30 mouse cellular contexts compared by ENCODE assay signal in the genomic region with DNA sequence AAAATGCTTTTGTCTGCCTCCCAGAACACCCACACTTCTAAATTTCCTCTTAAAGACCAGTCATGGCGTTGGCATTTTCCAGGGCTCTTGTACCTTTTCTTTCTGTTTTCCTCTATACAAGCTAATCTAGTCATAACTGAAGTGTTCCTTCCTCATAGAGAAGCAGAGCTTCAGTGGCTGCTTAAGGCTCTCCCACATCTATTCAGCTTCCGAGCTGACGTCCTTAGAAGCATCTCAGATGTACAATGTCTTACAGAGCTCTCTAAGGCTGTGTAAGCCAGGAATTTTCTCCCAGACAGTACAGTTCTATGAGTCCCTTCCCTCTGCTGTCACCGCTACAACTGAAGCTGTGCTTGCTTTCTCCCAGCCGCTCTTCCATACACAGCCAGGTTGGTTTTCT. TPM values are rescaled to one million over a fixed set of nuclear protein-coding genes. Genes with fewer than 3 reads are reported as not detected.
DNase-seq lines count a peak whose midpoint lies in the region; ATAC-seq and TF ChIP-seq lines count a peak whose summit lies in the region.
"Had no signal": no experiment of that assay in that cellular context is flagged by ENCODE, and none has a peak within 500 bp of the region (broad histone marks: within the 10 kb centered on the region; RNA-seq: fewer than 3 reads in every experiment).

No protein-coding gene starts in this region.

- ATAC-seq in heart, embryonic 13.5 days (ENCODE audit: extremely low read depth, insufficient number of reproducible peaks, low FRiP score, low TSS enrichment): no peak
- ATAC-seq in hindbrain, embryonic 16.5 days: no peak
- ATAC-seq: activated CD4-positive, CD25-positive, alpha-beta regulatory T cell, adult 4 months; CD4-positive, CD25-positive, alpha-beta regulatory T cell, adult 4 months; forebrain, embryonic 15.5 days; hindbrain, postnatal 0 days; inflammation-experienced regulatory T-cells, adult 6 months; intestine, embryonic 16.5 days had no signal

- peaks cover 51% of the 10 kb centered on the region for H3K4me1 ChIP-seq in heart, embryonic 13.5 days
- 0 out of 2 replicates have a peak, but pooled peaks cover 2% of the 10 kb centered on the region for H3K4me1 ChIP-seq in hindbrain, embryonic 16.5 days (ENCODE audit: control insufficient read depth, insufficient read depth, low read depth, low read length)
- H3K4me1 ChIP-seq: forebrain, embryonic 15.5 days had no signal

- H3K9ac ChIP-seq in heart, embryonic 13.5 days: peak overlapping the region; percentile 47; the same call in 1 of the 2 replicates
- no peak overlapping the region for H3K9ac ChIP-seq in hindbrain, embryonic 16.5 days (ENCODE audit: low read depth, low read length)
- H3K9ac ChIP-seq: embryonic facial prominence, embryonic 15.5 days; forebrain, embryonic 12.5 days; forebrain, embryonic 15.5 days; heart, embryonic 12.5 days; hindbrain, embryonic 13.5 days had no signal

- DNase-seq in gastrocnemius, adult 2 months: no peak
- no peak for DNase-seq in gastrocnemius, adult 18-20 months (ENCODE audit: low spot score)
- no peak for DNase-seq in heart, adult 8-10 months (ENCODE audit: low spot score)
- DNase-seq in Muller cell, postnatal 12 days (ENCODE audit: inconsistent ontology term): peak; percentile 69
- peak; percentile 29 for DNase-seq in brain, adult 2 months (ENCODE audit: low read depth, low spot score)
- DNase-seq in layer of hippocampus, adult 9-11 months: no peak
- DNase-seq: adrenal gland, adult 8-10 months; cerebellum, adult 11 months; cerebellum, adult 8-10 months; cerebellum, postnatal 10 days; cerebellum, postnatal 36 days; embryo, embryonic 11 days; gastrocnemius, postnatal 10 days; gastrocnemius, postnatal 36 days; kidney, adult 18-20 months; kidney, adult 9 months had no signal

- TF ChIP-seq CTCF in gastrocnemius, adult 2 months (IDR thresholded peaks at IDR 0.05): no peak

- no peak overlapping the region for H3K4me2 ChIP-seq in heart, embryonic 13.5 days
- H3K4me2 ChIP-seq in hindbrain, embryonic 16.5 days (ENCODE audit: low read length): no peak overlapping the region
- H3K4me2 ChIP-seq: embryonic facial prominence, embryonic 15.5 days; forebrain, embryonic 12.5 days; forebrain, embryonic 15.5 days; heart, embryonic 12.5 days; hindbrain, embryonic 13.5 days had no signal

- intact Hi-C loops in gastrocnemius, adult 2 months (cut with DNase I): no loop called here

- peaks cover 7% of the 10 kb centered on the region; the same call in 1 of the 2 replicates for H3K36me3 ChIP-seq in heart, embryonic 13.5 days
- no peaks in the 10 kb centered on the region for H3K36me3 ChIP-seq in hindbrain, embryonic 16.5 days (ENCODE audit: control insufficient read depth, insufficient read depth, low read length)
- H3K36me3 ChIP-seq: embryonic facial prominence, embryonic 15.5 days; forebrain, embryonic 12.5 days; forebrain, embryonic 15.5 days; heart, embryonic 12.5 days had no signal

- no peaks in the 10 kb centered on the region for H3K27me3 ChIP-seq in heart, embryonic 13.5 days (replicated peaks)
- no peaks in the 10 kb centered on the region for H3K27me3 ChIP-seq in hindbrain, embryonic 16.5 days (replicated peaks; ENCODE audit: control insufficient read depth, insufficient read depth, low read length)
- H3K27me3 ChIP-seq: embryonic facial prominence, embryonic 15.5 days; forebrain, embryonic 12.5 days; forebrain, embryonic 15.5 days; heart, embryonic 12.5 days; hindbrain, embryonic 13.5 days had no signal

- peak overlapping the region; percentile 88 for H3K27ac ChIP-seq in gastrocnemius, adult 2 months
- H3K27ac ChIP-seq in heart, embryonic 13.5 days (replicated peaks): peak overlapping the region; percentile 20; the same call in 1 of the 2 replicates
- H3K27ac ChIP-seq in hindbrain, embryonic 16.5 days (ENCODE audit: low read depth, low read length): no peak overlapping the region
- H3K27ac ChIP-seq: embryonic facial prominence, embryonic 15.5 days; forebrain, embryonic 12.5 days; forebrain, embryonic 15.5 days; hindbrain, embryonic 10.5 days; hindbrain, embryonic 13.5 days; hindbrain, postnatal 0 days had no signal

- peak overlapping the region; percentile 57 for H3K4me3 ChIP-seq in gastrocnemius, adult 2 months
- no peak overlapping the region for H3K4me3 ChIP-seq in heart, embryonic 13.5 days
- H3K4me3 ChIP-seq in hindbrain, embryonic 16.5 days (ENCODE audit: low read length): no peak overlapping the region
- H3K4me3 ChIP-seq: embryonic facial prominence, embryonic 15.5 days; erythroblast, embryonic 14.5 days; forebrain, embryonic 12.5 days; forebrain, embryonic 15.5 days; heart, embryonic 12.5 days; hindbrain, embryonic 10.5 days; hindbrain, embryonic 13.5 days had no signal

- no peaks in the 10 kb centered on the region for H3K9me3 ChIP-seq in heart, embryonic 13.5 days
- no peaks in the 10 kb centered on the region for H3K9me3 ChIP-seq in hindbrain, embryonic 16.5 days (ENCODE audit: control insufficient read depth, low read length)
- H3K9me3 ChIP-seq: embryonic facial prominence, embryonic 15.5 days; forebrain, embryonic 12.5 days; forebrain, embryonic 15.5 days; heart, embryonic 12.5 days; hindbrain, embryonic 10.5 days; hindbrain, embryonic 13.5 days had no signal

- 76% methylated on average over 5 of the region's 5 CpGs for WGBS in heart, embryonic 13.5 days
- 85% methylated on average over 5 of the region's 5 CpGs for WGBS in hindbrain, embryonic 16.5 days

RNA-seq across cellular contexts. Expression of gene Ric8b, which starts 21.5 kb away (rescaled TPM):
- total RNA-seq in gastrocnemius, adult 2 months (2021): 10 to 100 TPM; 35.5 to 54.4 TPM
- total RNA-seq in gastrocnemius, adult 18-20 months (2021): 10 to 100 TPM; 44.8 to 46.4 TPM
- 14.3 and 15.4 TPM in 2 replicates for polyA plus RNA-seq in heart, embryonic 13.5 days (2015; fragmentation: Nextera tagmentation; extraction: Ambion mirVana)
- total RNA-seq in heart, adult 8-10 months (2022): 10 to 100 TPM; 39.8 to 44.8 (median 43.5) TPM
- 43.0 and 48.3 TPM in 2 replicates for polyA plus RNA-seq in hindbrain, embryonic 16.5 days (2015; fragmentation: Nextera tagmentation; extraction: Ambion mirVana)

Comparison
In these comparisons a context has a peak if more than half of its experiments do, and no peak if none do; other contexts are left out.
1. DNase-seq: peak in Muller cell, postnatal 12 days (single experiment) and brain, adult 2 months (single experiment); none in gastrocnemius, adult 2 months (single experiment), gastrocnemius, adult 18-20 months (single experiment), heart, adult 8-10 months (single experiment) and layer of hippocampus, adult 9-11 months (single experiment).